Mouse (Mus musculus): ENCODE measurements at regions not wholly inside any gene's neighbourhood (a gene's known extent, or its start where the extent isn't known, plus 50 kb on each side); places are given as distances from the start of the nearest gene placed in this dataset.

GRCm38 (mm10) chr1:136723839-136724443, 99.2 kb downstream of the Zfp281 start:
- DNase-seq = no peak

DNA sequence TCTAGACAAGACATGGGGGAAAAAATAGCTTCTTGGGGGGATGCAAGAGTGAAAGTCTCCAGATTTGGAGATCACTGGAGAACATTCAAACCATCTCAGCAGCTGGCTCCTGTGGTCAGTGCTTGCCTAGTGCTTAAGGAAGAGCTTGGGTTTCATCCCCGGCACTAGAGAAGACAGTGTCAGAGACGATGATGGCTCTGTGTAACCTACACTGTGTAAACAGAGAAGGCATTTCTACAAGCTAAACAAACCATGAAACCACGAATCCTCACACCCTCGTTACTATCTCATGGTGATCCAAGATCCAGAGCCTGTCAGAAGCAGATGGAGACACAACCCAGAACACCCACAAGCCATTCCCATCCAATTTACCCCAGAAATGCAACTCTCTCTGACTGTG, 100.5 kb downstream of the Zfp281 start:
- no peak for DNase-seq

- DNase-seq = peak; percentile 61 to 62
These were observed 101.6 kb downstream of the Zfp281 start for GRCm38 (mm10) chr1:136726145-136726935.

GRCm38 (mm10) chr1:136727868-136728631, 103.3 kb downstream of the Zfp281 start:
- DNase-seq = no peak

DNA sequence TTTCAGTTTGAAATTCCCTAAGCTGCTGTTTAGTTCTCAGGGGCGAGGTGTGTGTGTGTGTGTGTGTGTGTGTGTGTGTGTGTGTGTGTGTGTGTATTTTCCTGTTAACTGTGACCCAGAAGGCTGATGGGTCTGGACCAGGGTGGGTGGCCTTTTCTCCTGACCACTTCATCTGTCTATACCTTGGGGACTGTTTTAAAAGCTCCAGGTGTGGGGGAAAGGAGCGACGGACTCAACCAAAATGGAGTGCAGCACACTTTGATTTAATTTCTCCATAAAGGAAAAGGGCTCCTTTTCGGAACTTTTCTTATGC, 103.9 kb downstream of the Zfp281 start:
- DNase-seq = no peak

DNA sequence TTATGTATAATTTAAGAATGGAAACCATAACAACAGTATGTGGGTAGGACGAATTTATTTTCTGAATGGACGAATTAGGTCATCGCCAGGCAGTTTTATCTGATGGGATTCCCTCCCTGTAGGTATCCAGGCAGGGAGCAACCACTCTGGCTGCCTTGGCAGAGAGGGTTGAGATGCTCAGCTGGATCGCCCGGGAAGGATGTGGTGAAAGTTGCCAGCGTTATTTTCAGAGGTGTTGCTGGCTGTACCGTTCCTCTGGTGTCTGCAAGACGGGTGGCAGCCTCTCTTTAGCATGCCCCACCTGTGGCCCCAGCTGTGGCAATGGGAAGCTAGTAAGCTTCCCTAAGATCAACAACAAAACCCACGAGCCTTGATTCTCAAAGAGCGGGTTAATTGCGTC, 105.9 kb downstream of the Zfp281 start:
- no peak for DNase-seq

GRCm38 (mm10) chr1:136738030-136738429, 113.3 kb downstream of the Zfp281 start:
- DNase-seq = no peak

DNA sequence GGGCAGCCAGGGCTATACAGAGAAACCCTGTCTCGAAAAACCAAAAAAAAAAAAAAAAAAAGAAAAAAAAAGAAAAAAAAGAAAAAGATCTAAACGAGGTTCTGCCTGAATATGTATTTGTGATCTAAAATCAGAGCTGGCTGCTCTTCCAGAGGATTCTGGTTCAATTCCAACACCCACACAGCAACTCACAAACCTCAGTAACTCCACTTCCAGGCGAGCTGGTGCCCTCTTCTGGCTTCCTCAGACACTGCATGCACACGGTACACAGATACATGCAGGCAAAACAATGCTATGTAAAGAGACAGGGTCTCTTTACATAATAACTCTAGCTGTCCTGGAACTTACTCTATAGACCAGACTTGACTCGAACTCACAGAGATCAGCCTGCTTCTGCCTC, 114.8 kb downstream of the Zfp281 start:
- peak; percentile 53 to 56 for DNase-seq

- no peak for DNase-seq
These were observed 116.4 kb downstream of the Zfp281 start for GRCm38 (mm10) chr1:136741061-136741460.

GRCm38 (mm10) chr1:136749188-136749587, 124.5 kb downstream of the Zfp281 start:
- peak; percentile 42 to 44 for DNase-seq

- DNase-seq = no peak
These were observed 126.9 kb downstream of the Zfp281 start for GRCm38 (mm10) chr1:136751464-136752191.

DNA sequence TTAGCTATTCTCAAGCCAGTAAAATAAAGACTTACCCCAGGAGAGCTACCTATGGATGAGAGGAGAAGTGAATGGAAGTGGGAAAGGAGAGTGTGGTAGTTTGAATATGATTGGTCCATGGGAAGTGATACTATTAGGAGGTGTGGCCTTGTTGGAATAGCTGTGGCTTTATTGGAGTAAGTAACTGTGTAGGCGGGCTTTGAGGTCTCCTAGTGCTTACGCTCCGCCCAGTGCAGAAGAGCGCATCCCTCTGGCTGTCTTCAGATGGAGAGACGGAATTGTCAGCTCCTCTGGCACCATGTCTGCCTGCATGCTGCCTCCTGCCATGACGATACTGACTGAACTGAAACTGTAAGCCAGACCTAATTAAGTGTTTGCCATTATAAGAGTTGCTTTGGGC, 129.6 kb downstream of the Zfp281 start:
- DNase-seq = no peak

- no peak for DNase-seq
These were observed 134.0 kb downstream of the Zfp281 start for GRCm38 (mm10) chr1:136758730-136759129.

- no peak for DNase-seq
These were observed 134.5 kb downstream of the Zfp281 start for GRCm38 (mm10) chr1:136759164-136759563.

DNA sequence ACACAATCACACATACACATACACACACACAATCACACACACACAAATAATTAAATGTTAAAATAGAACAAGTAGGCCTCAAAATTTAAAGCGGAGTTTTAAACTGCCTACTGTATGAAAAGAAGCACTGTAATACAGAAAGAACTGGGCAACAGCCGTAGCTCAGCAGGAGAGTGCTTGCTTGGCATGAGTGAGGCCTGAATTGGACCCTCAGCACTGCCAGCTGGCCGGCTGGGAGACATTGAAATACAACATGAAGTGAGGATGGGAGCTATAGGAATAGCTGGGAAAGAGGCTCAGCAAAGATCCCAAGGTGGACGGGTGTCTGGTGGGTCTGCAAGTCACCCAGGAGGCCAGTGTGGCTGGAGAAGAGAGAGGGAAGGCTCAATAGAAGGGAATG, 136.8 kb downstream of the Zfp281 start:
- no peak for DNase-seq

DNA sequence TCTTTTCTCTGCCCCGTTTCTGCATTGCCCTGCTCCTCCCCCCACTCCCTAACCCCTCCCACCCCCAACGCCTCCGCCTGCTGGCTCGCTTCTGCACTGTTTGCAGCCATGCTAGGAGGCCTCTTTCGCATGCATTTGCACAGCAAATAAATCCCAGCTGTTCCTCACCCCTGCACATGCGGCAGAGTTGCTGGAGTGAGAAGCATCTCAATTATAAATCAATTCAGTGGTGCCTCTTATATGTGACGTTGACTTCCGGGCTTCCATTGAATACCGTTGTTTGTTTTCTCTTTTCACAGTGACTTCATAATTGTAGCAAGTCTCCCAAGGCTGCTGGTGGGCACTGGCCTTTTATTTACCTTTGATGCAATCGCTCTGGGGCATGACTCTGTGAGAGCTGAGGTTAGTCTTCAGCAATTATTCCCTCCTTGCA, 144.3 kb downstream of the Zfp281 start:
- no peak for DNase-seq

GRCm38 (mm10) chr1:136773743-136774142, 149.0 kb downstream of the Zfp281 start:
- no peak for DNase-seq

DNA sequence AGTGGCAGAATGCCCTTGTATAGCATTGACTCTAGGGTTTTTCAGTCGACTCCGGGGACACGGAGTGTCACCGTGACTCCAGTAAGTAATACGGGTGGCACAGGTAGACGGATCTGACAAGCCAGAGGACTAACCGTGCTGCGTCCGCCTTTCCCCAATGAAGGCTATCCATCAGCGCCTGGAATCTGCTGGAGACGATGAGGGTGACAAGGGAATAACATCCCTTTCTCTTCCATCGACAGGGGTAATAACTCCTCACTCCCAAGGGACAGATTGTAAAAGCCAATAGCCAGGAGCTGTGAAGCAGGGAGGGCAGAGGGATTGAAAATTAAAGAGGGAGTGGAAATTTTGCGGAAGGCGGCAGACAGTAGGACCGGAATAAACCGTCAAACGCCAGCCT, 151.5 kb downstream of the Zfp281 start:
- no peak for DNase-seq

DNA sequence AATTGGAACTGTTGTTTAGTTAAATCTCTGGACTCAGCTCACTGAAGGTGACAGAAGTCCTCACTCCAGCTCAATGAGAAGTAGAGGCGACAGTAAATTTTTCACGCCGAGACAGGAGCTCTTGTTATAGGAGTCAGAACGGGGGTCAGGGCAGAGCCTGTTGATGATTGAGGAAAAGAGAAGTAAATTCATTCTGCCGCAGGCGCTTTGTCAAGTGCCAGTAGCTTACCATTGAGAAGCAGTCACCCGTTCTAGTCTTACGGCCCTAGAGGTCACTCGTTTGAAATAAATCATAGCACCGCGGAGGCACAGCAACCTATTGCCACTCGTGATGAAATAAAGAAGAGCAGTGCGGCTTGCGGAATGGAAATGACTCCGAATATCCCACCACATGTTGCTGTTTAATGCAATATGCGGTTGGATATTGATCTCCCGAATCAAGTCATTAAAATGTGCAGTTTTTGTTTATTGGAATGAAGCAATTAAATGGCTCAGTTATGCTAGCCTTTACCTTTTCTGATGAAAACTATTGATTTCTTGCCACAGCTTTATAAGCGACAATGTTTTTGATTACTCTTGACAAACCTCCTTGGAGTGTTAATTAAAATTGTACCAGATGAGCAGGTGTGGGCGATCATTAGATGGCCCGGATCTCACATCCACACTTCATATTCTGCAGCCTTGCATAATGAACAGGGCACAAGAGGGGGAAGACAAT, 152.7 kb downstream of the Zfp281 start:
- no peak for DNase-seq

DNA sequence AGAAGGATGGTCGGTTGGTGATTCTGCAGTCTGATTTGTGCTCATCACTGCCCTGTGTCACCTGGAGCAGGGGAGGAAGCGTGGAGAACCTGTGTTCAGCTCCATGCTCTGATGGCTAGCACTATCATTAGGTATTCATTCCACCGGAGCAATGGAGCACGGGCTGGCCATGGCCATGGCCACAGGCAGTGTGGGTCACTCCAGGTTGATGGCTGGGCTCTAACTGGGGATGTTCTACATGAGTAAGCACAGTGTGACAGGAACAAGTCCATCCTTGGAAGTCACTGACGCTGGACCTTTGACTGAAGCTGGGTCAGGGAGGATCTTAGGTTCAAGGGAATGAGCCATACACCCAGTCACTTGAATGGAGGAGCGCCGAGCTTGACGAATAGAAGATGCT, 154.7 kb downstream of the Zfp281 start:
- DNase-seq = no peak

DNA sequence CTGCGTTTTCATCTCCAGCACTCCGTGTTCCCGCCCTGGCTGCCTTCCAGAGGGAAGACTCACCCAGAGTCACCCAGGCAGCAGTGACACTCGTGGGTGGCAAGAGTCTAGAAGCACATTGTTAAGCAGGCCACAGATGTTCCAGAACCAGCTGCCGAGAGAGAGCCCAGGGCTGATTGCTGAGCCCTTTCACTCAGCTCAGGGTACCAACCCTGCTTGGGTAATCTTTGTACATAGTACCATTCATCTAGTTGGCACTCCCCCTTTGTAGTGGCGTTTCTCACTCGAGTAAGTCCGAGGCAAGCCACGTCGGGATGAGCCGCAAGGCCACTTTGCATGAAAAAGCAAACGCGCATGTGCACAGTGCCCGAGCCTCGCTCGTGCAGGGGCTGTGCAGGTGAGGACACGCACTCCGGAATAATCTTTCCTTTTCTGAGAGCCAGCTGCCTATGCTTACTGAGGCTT, 156.9 kb downstream of the Zfp281 start:
- DNase-seq = no peak

GRCm38 (mm10) chr1:136782261-136782660, 157.6 kb downstream of the Zfp281 start:
- no peak for DNase-seq

DNA sequence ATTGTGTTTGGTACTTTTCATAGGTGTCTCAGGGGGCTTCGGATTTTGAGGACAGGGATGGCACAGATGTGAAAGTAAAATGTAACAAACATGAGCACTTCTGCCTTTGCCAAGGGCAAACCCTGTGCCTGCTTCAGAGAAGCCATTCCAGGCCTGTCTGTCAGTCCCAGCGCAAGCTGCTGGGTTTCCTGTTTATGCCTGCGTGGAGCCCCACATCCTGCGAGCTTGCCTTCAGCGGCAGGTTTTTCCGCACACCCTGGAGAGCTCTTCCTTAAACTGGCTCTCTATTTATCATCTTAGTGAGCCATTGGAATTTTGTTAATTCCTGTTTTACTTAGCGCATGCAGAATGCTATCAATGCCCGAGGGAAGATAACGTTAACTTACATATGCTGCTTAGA, 159.5 kb downstream of the Zfp281 start:
- DNase-seq = no peak
